ENCODE assay signal across 8 mouse cellular contexts in the genomic region with DNA sequence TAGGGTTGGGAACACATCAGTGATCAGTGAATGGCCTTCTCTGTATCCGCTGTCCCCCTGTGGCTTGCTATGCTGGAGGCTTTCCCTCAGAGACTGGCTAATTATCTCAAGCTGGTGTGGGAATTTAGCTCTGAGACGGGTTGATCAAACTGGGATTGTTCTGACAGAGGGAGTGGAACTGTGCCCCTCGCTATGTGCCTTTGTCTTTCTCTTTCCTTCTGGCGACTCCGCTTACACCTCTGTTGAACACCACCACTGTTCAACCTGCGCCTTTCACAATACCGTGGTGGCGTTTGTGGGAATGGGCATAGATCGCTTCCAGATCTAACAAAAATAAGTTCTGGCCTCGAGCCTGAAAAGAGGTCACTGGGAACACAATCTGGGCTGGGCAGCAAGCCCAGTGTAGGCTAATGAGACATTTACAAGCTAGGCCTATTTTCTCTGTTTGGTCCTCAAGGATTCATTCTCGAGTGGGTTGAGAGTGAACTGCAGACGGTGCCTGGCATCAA.
DNase-seq lines count a peak whose midpoint lies in the region; ATAC-seq and TF ChIP-seq lines count a peak whose summit lies in the region.

No protein-coding gene starts in this region.

- DNase-seq in adrenal gland, adult (ENCODE audit: inconsistent age in 2 of 2, low spot score in 1 of 2) = peak; percentile 56 to 84
- DNase-seq in adrenal gland, adult 8-10 months = no peak
- DNase-seq in adrenal gland, postnatal 10 days = peak; percentile 75
- DNase-seq in heart, postnatal 36 days = peak; percentile 44 to 60
- peak; percentile 67 to 69 for DNase-seq in left cerebral cortex, adult 2 months (ENCODE audit: extremely low spot score in 1 of 2, low spot score in 2 of 2)
- DNase-seq in right cerebral cortex, adult 2 months (ENCODE audit: low spot score in 2 of 2) = peak; percentile 70 to 88
- no peak for DNase-seq in spleen, postnatal 10 days (ENCODE audit: low spot score in 2 of 2)

- ATAC-seq in forebrain, embryonic 12.5 days (ENCODE audit: low FRiP score) = peak; percentile 79; the same call in 1 of the 2 replicates

- H3K9me3 ChIP-seq in forebrain, embryonic 12.5 days = no peaks in the 10 kb centered on the region

- H3K4me1 ChIP-seq in forebrain, embryonic 12.5 days = 0 out of 2 replicates have a peak, but pooled peaks cover 6% of the 10 kb centered on the region

- H3K9ac ChIP-seq in forebrain, embryonic 12.5 days = no peak overlapping the region

- H3K27ac ChIP-seq in forebrain, embryonic 12.5 days = peak overlapping the region; percentile 78
- H3K27ac ChIP-seq in left cerebral cortex, adult 2 months = peak overlapping the region; percentile 82

- no peak for TF ChIP-seq CTCF in left cerebral cortex, adult 2 months (IDR thresholded peaks at IDR 0.05)

- H3K4me3 ChIP-seq in forebrain, embryonic 12.5 days (replicated peaks) = no peak overlapping the region
- no peak overlapping the region for H3K4me3 ChIP-seq in left cerebral cortex, adult 2 months

- H3K36me3 ChIP-seq in forebrain, embryonic 12.5 days (replicated peaks) = no peaks in the 10 kb centered on the region

- intact Hi-C loops in heart, postnatal 36 days (cut with DNase I) = no loop called here
- intact Hi-C loops in left cerebral cortex, adult 2 months (cut with DNase I) = loop anchor here (2.0 kb wide), 1 partner anchor 60 kb away; the partner anchor contains the start of gene Phlda1

- H3K27me3 ChIP-seq in forebrain, embryonic 12.5 days = no peaks in the 10 kb centered on the region

- WGBS in forebrain, embryonic 12.5 days = 36% methylated on average over 12 of the region's 12 CpGs

- H3K4me2 ChIP-seq in forebrain, embryonic 12.5 days = no peak overlapping the region

Comparison
In these comparisons a context has a peak if more than half of its experiments do, and no peak if none do; other contexts are left out.
1. DNase-seq: peak in adrenal gland, adult (2 of 2), adrenal gland, postnatal 10 days (single experiment), heart, postnatal 36 days (2 of 2), left cerebral cortex, adult 2 months (2 of 2) and right cerebral cortex, adult 2 months (2 of 2); none in adrenal gland, adult 8-10 months (single experiment) and spleen, postnatal 10 days (0 of 2).